Mouse (Mus musculus) sigmoid colon, adult 10 weeks (tissue): ENCODE results near the gene Secisbp2. TPM values are rescaled to one million over a fixed set of nuclear protein-coding genes. Genes with fewer than 3 reads are reported as not detected.

ENCODE experiments used
- polyA plus RNA-seq: library from polyadenylated mRNA; stranded (reverse); fragments of 350-450 nt; fragmentation: Illumina TruSeq; extraction: RNeasy Lipid Tissue Mini Kit (QIAGEN cat#74804); gene quantifications from one replicate; pipeline ENCODE4 v1.2.3, GENCODE M21; 2014; ENCODE audit warnings: low read depth, low replicate concordance

The Secisbp2 gene
- 12.6 TPM for polyA plus RNA-seq

GRCm38 (mm10) chr13:51651408-51652064, at the start of gene Secisbp2:
Gene Secisbp2, plus strand, starts transcription at chr13:51651697.

GRCm38 (mm10) chr13:51644829-51645789, 6.4 kb upstream of the Secisbp2 start, which contains the start of gene Cks2:
Gene Cks2, plus strand, starts transcription at chr13:51645232.

Other genes starting within 250 kb of the Secisbp2 start
- 1.4 TPM for gene S1pr3, start 243.1 kb upstream of the Secisbp2 start, polyA plus RNA-seq
- gene Shc3, start 82.3 kb upstream of the Secisbp2 start, polyA plus RNA-seq = 0.22 TPM
- gene Cks2, start 6.5 kb upstream of the Secisbp2 start, polyA plus RNA-seq = 198 TPM
- gene Sema4d, start 142.1 kb downstream of the Secisbp2 start, polyA plus RNA-seq = 6.4 TPM
- not detected for gene Gadd45g, start 195.0 kb downstream of the Secisbp2 start, polyA plus RNA-seq